21 mouse cellular contexts compared by ENCODE assay signal in the genomic region with DNA sequence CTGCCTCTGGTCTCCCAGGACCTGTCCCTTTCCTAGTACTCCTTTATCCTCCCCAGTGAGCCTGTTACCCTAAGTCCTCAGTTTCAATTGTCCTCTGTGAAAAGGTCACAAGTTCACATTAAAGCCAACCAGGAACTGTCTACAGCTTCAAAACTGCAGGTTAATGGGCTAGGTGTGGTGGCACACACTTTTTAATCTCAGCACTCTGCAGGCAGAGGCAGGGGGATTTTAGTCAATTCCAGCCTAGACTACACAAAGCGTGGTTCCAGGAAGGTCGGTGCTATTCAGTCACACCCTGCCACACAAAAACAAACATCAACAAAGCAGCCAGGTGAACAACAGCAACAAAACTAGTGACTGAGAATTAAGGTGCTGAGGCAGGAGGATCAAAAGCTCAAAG. TPM values are rescaled to one million over a fixed set of nuclear protein-coding genes. Genes with fewer than 3 reads are reported as not detected.
DNase-seq lines count a peak whose midpoint lies in the region; ATAC-seq and TF ChIP-seq lines count a peak whose summit lies in the region.
"Had no signal": no experiment of that assay in that cellular context is flagged by ENCODE, and none has a peak within 500 bp of the region (broad histone marks: within the 10 kb centered on the region; RNA-seq: fewer than 3 reads in every experiment).

No protein-coding gene starts in this region.

- peaks cover 10% of the 10 kb centered on the region; the same call in 1 of the 2 replicates for H3K36me3 ChIP-seq in embryonic facial prominence, embryonic 15.5 days
- H3K36me3 ChIP-seq in embryonic facial prominence, embryonic 10.5 days (replicated peaks): peaks cover 32% of the 10 kb centered on the region
- no peaks in the 10 kb centered on the region for H3K36me3 ChIP-seq in liver, postnatal 0 days (replicated peaks; ENCODE audit: insufficient read depth, low read length)
- H3K36me3 ChIP-seq in stomach, embryonic 16.5 days (ENCODE audit: control insufficient read depth, insufficient read depth, low read length): no peaks in the 10 kb centered on the region
- H3K36me3 ChIP-seq in hindbrain, embryonic 12.5 days: no peaks in the 10 kb centered on the region
- H3K36me3 ChIP-seq in thymus, adult 2 months (ENCODE audit: control insufficient read depth, insufficient read depth, low read length): no peaks in the 10 kb centered on the region

- 0 out of 2 replicates have a peak overlapping the region, but pooled peaks have one; percentile 17 for H3K27ac ChIP-seq in embryonic facial prominence, embryonic 15.5 days (replicated peaks)
- no peak overlapping the region for H3K27ac ChIP-seq in embryonic facial prominence, embryonic 10.5 days (replicated peaks)
- peak overlapping the region; percentile 80; the same call in 1 of the 2 replicates for H3K27ac ChIP-seq in liver, postnatal 0 days (ENCODE audit: low read depth)
- peak overlapping the region; percentile 74 for H3K27ac ChIP-seq in stomach, embryonic 16.5 days (ENCODE audit: low read length)
- H3K27ac ChIP-seq in hindbrain, embryonic 12.5 days: no peak overlapping the region
- no peak overlapping the region for H3K27ac ChIP-seq in thymus, adult 2 months (ENCODE audit: control insufficient read depth, insufficient read depth, low read length)
- H3K27ac ChIP-seq: heart, adult 2 months; hindbrain, embryonic 10.5 days; layer of hippocampus, adult 2 months; liver, embryonic 14.5 days had no signal

- no peak overlapping the region for H3K9ac ChIP-seq in embryonic facial prominence, embryonic 15.5 days
- H3K9ac ChIP-seq in liver, postnatal 0 days (replicated peaks): no peak overlapping the region
- H3K9ac ChIP-seq in stomach, embryonic 16.5 days (ENCODE audit: low read length): no peak overlapping the region
- no peak overlapping the region for H3K9ac ChIP-seq in hindbrain, embryonic 12.5 days
- H3K9ac ChIP-seq: liver, embryonic 14.5 days had no signal

- no peak for TF ChIP-seq EP300 in liver, postnatal 0 days (IDR thresholded peaks at IDR 0.05; ENCODE audit: low read depth)

- peaks cover 13% of the 10 kb centered on the region for H3K4me1 ChIP-seq in embryonic facial prominence, embryonic 15.5 days
- H3K4me1 ChIP-seq in embryonic facial prominence, embryonic 10.5 days: peaks cover 22% of the 10 kb centered on the region
- H3K4me1 ChIP-seq in liver, postnatal 0 days (ENCODE audit: insufficient read depth): peaks cover 29% of the 10 kb centered on the region
- peaks cover 31% of the 10 kb centered on the region for H3K4me1 ChIP-seq in stomach, embryonic 16.5 days (ENCODE audit: control insufficient read depth, insufficient read depth, low read length)
- H3K4me1 ChIP-seq in hindbrain, embryonic 12.5 days: no peaks in the 10 kb centered on the region
- H3K4me1 ChIP-seq in thymus, adult 2 months (replicated peaks; ENCODE audit: control insufficient read depth, insufficient read depth, low read length): peaks cover 30% of the 10 kb centered on the region

- DNase-seq in embryonic facial prominence, embryonic 10.5 days (ENCODE audit: low spot score): no peak
- DNase-seq in liver, postnatal 0 days: no peak
- no peak for DNase-seq in liver
- DNase-seq in ZHBTc4 (ENCODE audit: low read depth, low spot score): peak; percentile 86
- no peak for DNase-seq in thymus, adult 2 months
- DNase-seq: cerebellum, adult 9-11 months; gastrocnemius, postnatal 14 days; left cerebral cortex, postnatal 4 days; midbrain, embryonic 14.5 days; retina, postnatal 1 day; right cerebral cortex, postnatal 4 days had no signal

- no peak for TF ChIP-seq CTCF in liver, postnatal 0 days (IDR thresholded peaks at IDR 0.05; ENCODE audit: low read depth)
- TF ChIP-seq CTCF in thymus, adult 2 months (IDR thresholded peaks at IDR 0.05; ENCODE audit: borderline replicate concordance, control insufficient read depth, extremely low read depth, insufficient read depth, low read length, poor library complexity): no peak

- no peak overlapping the region for H3K4me3 ChIP-seq in embryonic facial prominence, embryonic 15.5 days (replicated peaks)
- H3K4me3 ChIP-seq in embryonic facial prominence, embryonic 10.5 days: no peak overlapping the region
- H3K4me3 ChIP-seq in liver, postnatal 0 days (ENCODE audit: low read depth, low read length): no peak overlapping the region
- no peak overlapping the region for H3K4me3 ChIP-seq in stomach, embryonic 16.5 days (replicated peaks; ENCODE audit: low read length)
- no peak overlapping the region for H3K4me3 ChIP-seq in hindbrain, embryonic 12.5 days
- H3K4me3 ChIP-seq in thymus, adult 2 months (ENCODE audit: control insufficient read depth, insufficient read depth, low read length): no peak overlapping the region
- H3K4me3 ChIP-seq: heart, adult 2 months; hindbrain, embryonic 10.5 days; layer of hippocampus, adult 2 months; myocyte had no signal

- no peaks in the 10 kb centered on the region for H3K9me3 ChIP-seq in embryonic facial prominence, embryonic 15.5 days (replicated peaks)
- no peaks in the 10 kb centered on the region for H3K9me3 ChIP-seq in embryonic facial prominence, embryonic 10.5 days
- H3K9me3 ChIP-seq in liver, postnatal 0 days (ENCODE audit: low read length): no peaks in the 10 kb centered on the region
- H3K9me3 ChIP-seq in stomach, embryonic 16.5 days (replicated peaks; ENCODE audit: control insufficient read depth, low read length): no peaks in the 10 kb centered on the region
- no peaks in the 10 kb centered on the region for H3K9me3 ChIP-seq in hindbrain, embryonic 12.5 days (replicated peaks)
- H3K9me3 ChIP-seq: hindbrain, embryonic 10.5 days had no signal

- H3K27me3 ChIP-seq in embryonic facial prominence, embryonic 15.5 days: no peaks in the 10 kb centered on the region
- no peaks in the 10 kb centered on the region for H3K27me3 ChIP-seq in embryonic facial prominence, embryonic 10.5 days (replicated peaks; ENCODE audit: low read depth, poor library complexity, severe bottlenecking)
- no peaks in the 10 kb centered on the region for H3K27me3 ChIP-seq in liver, postnatal 0 days (ENCODE audit: insufficient read depth, low read length)
- no peaks in the 10 kb centered on the region for H3K27me3 ChIP-seq in stomach, embryonic 16.5 days (ENCODE audit: control insufficient read depth, insufficient read depth, low read length)
- H3K27me3 ChIP-seq in hindbrain, embryonic 12.5 days: no peaks in the 10 kb centered on the region
- no peaks in the 10 kb centered on the region for H3K27me3 ChIP-seq in thymus, adult 2 months (ENCODE audit: control insufficient read depth, insufficient read depth, low read length)
- H3K27me3 ChIP-seq: CH12.LX, Patski had no signal

- no peak for ATAC-seq in embryonic facial prominence, embryonic 15.5 days (ENCODE audit: insufficient number of reproducible peaks, low FRiP score, low TSS enrichment, low read depth)
- no peak for ATAC-seq in liver, postnatal 0 days
- no peak for ATAC-seq in stomach, embryonic 16.5 days (ENCODE audit: insufficient read depth, low FRiP score)
- no peak for ATAC-seq in hindbrain, embryonic 12.5 days (ENCODE audit: low FRiP score)
- ATAC-seq: Patski had no signal

- H3K4me2 ChIP-seq in embryonic facial prominence, embryonic 15.5 days (replicated peaks): no peak overlapping the region
- H3K4me2 ChIP-seq in liver, postnatal 0 days (ENCODE audit: low read depth, low read length): no peak overlapping the region
- no peak overlapping the region for H3K4me2 ChIP-seq in stomach, embryonic 16.5 days (ENCODE audit: low read depth, low read length)
- H3K4me2 ChIP-seq in hindbrain, embryonic 12.5 days (replicated peaks): no peak overlapping the region

- 71% methylated on average over 2 of the region's 2 CpGs for WGBS in embryonic facial prominence, embryonic 15.5 days
- 80% methylated on average over 2 of the region's 2 CpGs for WGBS in embryonic facial prominence, embryonic 10.5 days
- 72% methylated on average over 2 of the region's 2 CpGs for WGBS in liver, postnatal 0 days (ENCODE audit: insufficient replicate concordance)
- 65% methylated on average over 2 of the region's 2 CpGs for WGBS in stomach, embryonic 16.5 days
- WGBS in hindbrain, embryonic 12.5 days: 68% methylated on average over 2 of the region's 2 CpGs
- WGBS in thymus, adult 2 months: 78% methylated on average over 2 of the region's 2 CpGs

- no peak for TF ChIP-seq POLR2A in thymus, adult 2 months (IDR thresholded peaks at IDR 0.05; ENCODE audit: control insufficient read depth, extremely low read depth, insufficient read depth, low read length, poor library complexity)

RNA-seq across cellular contexts. Expression of a gene that starts 27.2 kb away (rescaled TPM):
- 46.2 and 48.8 TPM in 2 replicates for polyA plus RNA-seq in embryonic facial prominence, embryonic 15.5 days (2015; fragmentation: Nextera tagmentation; extraction: Ambion mirVana)
- 121 and 132 TPM in 2 replicates for polyA plus RNA-seq in embryonic facial prominence, embryonic 10.5 days (2016; fragmentation: Nextera tagmentation; extraction: Ambion mirVana)
- polyA plus RNA-seq in liver, postnatal 0 days (2015; fragmentation: Nextera tagmentation; extraction: Ambion mirVana): 3.8 and 3.9 TPM in 2 replicates
- polyA plus RNA-seq in stomach, embryonic 16.5 days (2015; fragmentation: Nextera tagmentation; extraction: Ambion mirVana): 51.9 and 55.3 TPM in 2 replicates
- 115 and 120 TPM in 2 replicates for polyA plus RNA-seq in hindbrain, embryonic 12.5 days (2016; fragmentation: Nextera tagmentation; extraction: Ambion mirVana)
- 973 and 1,776 TPM in 2 replicates for polyA plus RNA-seq in thymus, adult 2 months (2012; rRNA removed)

RNA-seq across cellular contexts. Expression of a gene that starts 55.4 kb away (rescaled TPM):
- polyA plus RNA-seq in embryonic facial prominence, embryonic 15.5 days (2015; fragmentation: Nextera tagmentation; extraction: Ambion mirVana): 61.4 and 64.4 TPM in 2 replicates
- polyA plus RNA-seq in embryonic facial prominence, embryonic 10.5 days (2016; fragmentation: Nextera tagmentation; extraction: Ambion mirVana): 96.6 and 101 TPM in 2 replicates
- polyA plus RNA-seq in liver, postnatal 0 days (2015; fragmentation: Nextera tagmentation; extraction: Ambion mirVana): 43.8 and 46.8 TPM in 2 replicates
- 60.6 and 69.3 TPM in 2 replicates for polyA plus RNA-seq in stomach, embryonic 16.5 days (2015; fragmentation: Nextera tagmentation; extraction: Ambion mirVana)
- polyA plus RNA-seq in hindbrain, embryonic 12.5 days (2016; fragmentation: Nextera tagmentation; extraction: Ambion mirVana): 54.5 and 60.0 TPM in 2 replicates
- 65.8 and 70.3 TPM in 2 replicates for polyA plus RNA-seq in thymus, adult 2 months (2012; rRNA removed)

Comparison
In these comparisons a context has a peak if more than half of its experiments do, and no peak if none do; other contexts are left out.
1. H3K27ac ChIP-seq: peak in embryonic facial prominence, embryonic 15.5 days (single experiment), liver, postnatal 0 days (single experiment) and stomach, embryonic 16.5 days (single experiment); none in embryonic facial prominence, embryonic 10.5 days (single experiment), hindbrain, embryonic 12.5 days (single experiment) and thymus, adult 2 months (single experiment).